Mouse (Mus musculus) liver, embryonic 14.5 days (tissue): ENCODE data around the gene Adssl1.

Experiments
- CTCF ChIP-seq: IDR thresholded peaks from 2 replicates; pipeline ENCODE4 v1.5.1; 2016; ENCODE audit warnings: antibody characterized with exemption, low read depth, control low read depth
- EP300 ChIP-seq: IDR thresholded peaks from 2 replicates; pipeline ENCODE4 v1.6.1; 2016; ENCODE audit warnings: antibody characterized with exemption, low read depth

DNA sequence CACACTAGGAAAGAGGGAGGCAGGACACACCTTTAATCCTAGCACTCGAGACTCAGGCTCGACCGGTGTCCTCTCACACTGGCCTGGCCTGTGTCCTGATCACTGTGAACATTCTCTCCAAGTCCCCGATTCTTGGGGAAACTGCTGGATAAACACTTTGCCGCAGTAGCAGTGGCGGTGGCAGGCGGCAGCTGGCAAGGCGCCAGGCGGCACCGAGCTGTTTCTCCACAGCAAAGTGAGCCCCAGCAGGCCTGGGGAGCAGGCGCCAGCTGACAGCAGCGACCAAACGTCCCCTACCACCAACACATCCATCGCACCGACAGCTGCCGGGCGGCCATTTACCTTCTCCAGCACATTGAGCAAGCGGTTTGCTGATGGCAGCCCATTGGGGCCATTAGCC is 45.6 kb downstream of the Adssl1 start:
- no peak for TF ChIP-seq CTCF
- no peak for TF ChIP-seq EP300
